Mouse (Mus musculus): ENCODE measurements at regions not wholly inside any gene's neighbourhood (a gene's known extent, or its start where the extent isn't known, plus 50 kb on each side); places are given as distances from the start of the nearest gene placed in this dataset.
A peak's percentile ranks its signal among the peaks of the same experiment; 100 is the strongest.

DNA sequence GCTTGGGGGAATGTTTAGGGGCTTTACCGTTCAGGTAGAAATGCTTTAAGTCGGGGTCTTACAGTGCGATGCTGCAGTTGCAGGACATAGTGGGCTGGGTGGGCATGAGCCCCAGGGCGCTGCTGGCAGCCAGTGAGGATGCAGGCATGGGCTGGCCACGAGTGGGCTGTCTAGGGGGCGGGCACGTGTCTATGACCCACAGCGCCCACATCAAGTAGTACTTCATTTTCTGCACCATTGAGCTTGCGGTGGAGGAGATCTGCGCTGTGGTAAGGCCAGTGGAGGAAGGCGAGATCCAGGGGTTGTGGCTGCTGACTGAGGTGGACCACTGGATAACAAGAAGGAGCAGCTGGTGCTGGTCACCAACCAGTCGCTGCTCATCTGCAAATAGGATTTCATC lies 52.4 kb upstream of the Olfr291 start:
- no peak for DNase-seq (ENCODE audit: low read depth)

DNA sequence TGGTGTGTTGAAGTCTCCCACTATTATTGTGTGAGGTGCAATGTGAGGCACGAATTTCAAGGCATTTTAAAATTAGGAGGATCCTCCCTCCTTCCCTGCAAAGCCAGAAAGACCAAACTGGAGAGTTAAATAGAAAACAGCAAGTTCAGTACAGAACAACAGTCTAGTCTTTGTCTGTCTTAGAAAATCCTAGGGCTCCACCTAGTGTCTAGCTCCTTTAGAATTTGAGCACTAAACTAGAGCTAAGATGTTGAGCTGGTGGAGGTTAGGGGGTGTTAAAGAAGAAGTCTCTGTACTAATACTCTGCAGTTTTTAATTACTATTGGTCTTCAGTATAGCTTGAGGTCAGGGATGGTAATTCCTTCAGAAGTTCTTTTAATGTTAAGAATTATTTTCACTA lies 58.7 kb upstream of the Olfr291 start:
- DNase-seq (ENCODE audit: low read depth), result peak; percentile 10

DNA sequence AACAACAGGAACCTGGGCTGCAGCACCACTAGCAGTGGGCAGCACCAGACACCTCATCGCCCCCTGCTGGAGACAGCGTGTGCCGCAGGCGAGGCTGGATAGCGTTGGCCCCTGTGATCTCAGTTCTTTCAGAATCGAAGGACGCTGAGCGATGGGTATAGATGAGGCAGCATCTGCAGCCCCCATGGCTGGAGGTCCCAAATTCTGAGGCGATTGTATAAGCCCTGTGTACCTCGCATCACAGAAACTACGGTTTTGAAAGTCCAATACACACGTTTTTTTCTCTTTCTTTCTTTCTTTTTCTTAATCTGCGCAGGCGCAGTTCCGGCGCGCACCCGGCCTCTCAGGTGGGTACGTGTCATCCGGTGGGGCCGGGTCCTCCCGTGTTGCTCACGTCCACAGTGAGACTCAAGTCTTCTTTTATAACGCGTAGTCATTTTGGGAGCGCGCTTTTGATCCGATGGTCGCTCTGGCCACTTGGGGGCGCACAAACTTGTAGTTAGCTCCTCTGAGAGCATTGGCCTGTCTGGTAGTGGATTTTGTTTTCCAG lies 74.0 kb upstream of the Olfr291 start:
- DNase-seq (ENCODE audit: low read depth), result peak; percentile 88

DNA sequence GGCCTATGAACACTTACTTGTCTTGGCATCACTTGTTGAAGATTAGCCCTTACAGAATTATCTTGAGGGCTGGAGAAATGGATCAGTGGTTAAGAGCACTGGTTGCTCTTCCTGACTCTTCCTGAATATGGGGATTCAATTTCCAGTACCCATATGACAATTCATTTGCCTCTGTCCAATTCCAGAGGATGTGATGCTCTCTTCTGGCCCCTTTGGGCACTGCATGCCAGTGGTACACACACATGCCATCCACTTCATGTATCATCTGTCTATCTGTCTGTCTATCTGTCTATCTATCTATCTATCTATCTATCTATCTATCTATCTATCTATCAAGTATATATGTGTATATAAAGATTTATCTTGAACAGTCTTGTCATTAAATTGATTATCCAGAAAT lies 75.7 kb upstream of the Olfr291 start:
- peak; percentile 1 for DNase-seq (ENCODE audit: low read depth)

DNA sequence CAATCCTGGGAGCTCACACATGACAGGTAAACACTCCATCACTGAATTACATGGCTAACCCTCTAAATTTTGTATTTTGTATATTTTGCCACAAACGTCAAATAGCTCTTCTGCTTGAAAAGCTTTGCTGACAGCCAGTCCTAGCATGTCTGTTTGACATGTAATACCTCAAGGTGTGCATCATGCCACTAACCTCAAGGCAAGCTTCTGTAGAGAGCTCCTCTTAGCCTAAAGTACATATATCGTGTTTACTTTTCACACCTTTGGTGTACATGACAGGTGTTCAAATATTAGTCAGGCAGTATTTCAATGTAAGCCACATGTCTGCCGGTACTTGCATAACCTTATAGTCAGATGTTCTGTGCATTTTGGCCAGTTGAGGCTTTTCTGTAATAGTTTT lies 66.5 kb upstream of the Zfand6 start:
- no peak for DNase-seq (ENCODE audit: low read depth)

DNA sequence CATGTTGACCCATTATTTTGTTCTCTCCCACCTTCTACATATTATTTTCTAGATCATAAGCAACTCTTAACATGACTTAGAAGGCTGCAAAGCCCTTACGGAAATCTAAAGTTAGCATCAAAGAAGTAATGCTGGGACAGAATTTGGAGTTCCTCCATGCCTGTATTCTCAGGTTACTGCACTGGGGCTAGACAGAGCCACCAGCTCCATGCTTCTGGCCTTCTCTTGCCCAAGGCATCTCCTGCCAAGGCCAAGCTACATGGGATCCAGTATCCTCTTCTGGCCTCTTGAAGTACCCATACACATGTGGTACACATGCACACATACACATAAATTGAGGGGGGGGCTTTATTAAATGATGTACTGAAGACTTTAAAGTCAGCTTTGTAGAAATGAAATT lies 63.6 kb upstream of the Zfand6 start:
- DNase-seq (ENCODE audit: low read depth), result no peak

DNA sequence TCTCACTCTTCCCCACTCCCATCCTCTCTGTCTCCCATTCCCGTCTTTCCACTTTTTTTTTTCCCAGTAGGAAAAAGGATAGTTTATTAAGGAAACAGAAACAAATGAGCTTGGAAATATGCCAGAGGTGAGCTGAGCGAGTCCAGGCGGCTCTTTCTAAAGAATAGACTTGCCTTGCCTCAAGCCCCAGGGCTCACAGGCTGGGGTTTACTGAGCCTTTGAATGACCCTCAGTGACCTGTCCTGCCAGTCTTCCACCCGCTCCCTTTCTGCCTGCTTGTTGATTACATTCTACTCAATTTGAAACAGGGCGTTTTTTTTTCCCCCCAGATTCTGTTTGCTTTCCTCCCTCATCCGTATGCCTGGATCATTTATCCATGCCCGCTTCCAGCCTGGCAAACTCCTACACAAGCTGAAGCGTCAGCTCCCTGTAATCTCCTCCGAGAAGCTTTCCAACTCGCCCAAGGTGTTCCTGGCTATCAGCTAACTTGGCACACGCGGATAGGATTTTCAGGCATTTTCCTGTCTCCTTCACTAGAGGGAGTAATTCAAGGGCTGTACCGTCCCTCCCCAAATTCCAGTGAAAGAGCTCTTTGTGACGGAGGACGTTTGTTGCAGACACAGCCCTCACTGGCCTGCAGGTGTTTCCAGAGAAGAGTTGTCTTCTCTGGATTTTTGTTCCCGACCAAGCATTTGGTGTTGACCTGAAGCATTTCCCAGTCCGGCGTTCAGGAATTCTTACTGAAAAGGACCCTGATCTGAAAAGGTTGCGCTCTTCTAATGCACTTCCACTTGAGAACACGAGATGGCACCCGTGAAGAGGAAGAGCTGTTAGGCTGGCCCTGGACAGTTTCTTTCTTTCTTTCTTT lies 59.9 kb upstream of the Zfand6 start:
- DNase-seq (ENCODE audit: low read depth), result peak; percentile 42

DNA sequence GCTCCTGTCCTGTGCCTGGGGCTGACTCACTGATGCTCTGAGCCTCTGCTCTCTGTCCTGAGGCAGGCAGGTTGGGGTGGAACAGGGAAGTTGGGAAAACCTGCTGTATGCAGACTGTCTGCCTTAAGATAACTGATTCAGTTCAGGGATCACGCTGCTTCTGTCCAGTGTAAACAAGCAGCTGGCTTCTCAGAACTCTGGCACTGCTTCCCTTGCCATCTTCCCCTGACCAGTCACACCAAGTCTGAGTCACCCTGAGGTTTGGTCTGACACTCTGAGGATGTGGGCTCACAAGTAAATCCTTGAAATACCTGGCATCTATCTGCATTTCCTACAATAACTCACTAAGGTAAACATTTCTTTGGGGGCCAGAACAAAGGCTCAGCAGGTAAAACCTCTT lies 58.1 kb upstream of the Zfand6 start:
- DNase-seq (ENCODE audit: low read depth), result no peak

DNA sequence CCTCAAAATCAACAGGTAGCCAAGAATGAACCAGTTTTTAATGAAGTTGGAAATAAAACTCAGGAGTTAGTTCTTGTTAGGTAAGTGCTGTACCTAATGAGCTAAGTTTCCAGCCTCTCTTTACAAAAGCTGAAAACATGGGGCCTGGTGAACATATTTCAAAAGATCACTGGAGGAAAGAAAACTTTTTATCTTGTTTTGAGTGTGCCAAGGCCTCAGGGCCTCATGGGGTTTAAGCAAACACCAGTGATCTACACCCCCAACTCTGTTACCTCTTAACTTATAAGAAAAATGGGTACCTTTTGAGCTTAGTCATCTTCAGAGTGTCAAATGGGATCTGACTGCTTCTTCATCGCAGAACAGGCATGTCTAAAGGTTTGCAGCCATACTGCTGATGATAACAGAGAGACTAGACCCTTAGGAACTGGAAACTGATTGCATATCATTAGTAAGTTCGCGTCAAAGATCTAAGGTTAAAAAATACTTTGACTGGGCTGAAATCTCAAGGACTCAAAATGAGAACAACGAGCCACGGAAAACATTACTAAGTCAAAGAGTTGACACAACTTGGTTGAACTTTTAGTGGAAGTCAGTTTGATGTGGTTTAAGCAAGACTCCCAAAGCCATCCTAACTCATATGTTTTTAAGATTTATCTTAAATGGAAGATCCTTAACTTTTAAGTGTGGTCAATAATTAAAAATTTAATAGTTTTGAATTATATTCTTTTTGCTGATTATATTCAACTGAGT lies 54.7 kb upstream of the Zfand6 start:
- DNase-seq (ENCODE audit: low read depth), result no peak

DNA sequence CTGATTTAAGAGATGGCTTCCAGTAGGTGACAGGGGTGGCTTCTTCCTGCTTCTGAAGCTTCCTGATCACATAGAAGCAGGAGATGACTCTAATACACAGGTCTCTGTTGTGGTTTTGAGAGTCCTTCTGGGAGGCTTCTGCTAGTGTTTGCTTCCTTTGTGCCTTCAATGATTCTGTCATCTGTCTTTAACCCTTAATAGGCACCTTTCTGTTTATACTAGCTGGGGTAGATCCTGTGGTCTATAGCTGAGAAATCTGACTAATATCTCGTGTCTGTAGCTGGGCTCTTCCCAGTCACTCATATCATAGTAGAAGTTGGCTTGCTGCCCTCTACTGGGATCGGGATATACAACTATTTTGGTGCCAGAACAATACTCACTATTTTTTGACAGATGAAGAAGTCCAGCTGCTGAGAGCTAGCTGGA lies 50.2 kb upstream of the Zfand6 start:
- DNase-seq (ENCODE audit: low read depth), result no peak

Data from c-Kit-positive CD71-negative TER-119-negative erythroid progenitor cells, embryonic 14.5 days (primary cell).